Mouse (Mus musculus) lung, adult 2 months (tissue): ENCODE measurements at regions not wholly inside any gene's neighbourhood (a gene's known extent, or its start where the extent isn't known, plus 50 kb on each side); places are given as distances from the start of the nearest gene placed in this dataset.

Experiments
- DNase-seq: peaks from one replicate; pipeline ENCODE4 v3.0.0; 2022
- H3K4me1 ChIP-seq: fragments of 200-500 bp; 2 replicates; pipeline ENCODE4 v1.6.1; 2011; ENCODE audit warnings: low read length; ENCODE audit not compliant: control insufficient read depth, insufficient read depth
- H3K4me3 ChIP-seq: fragments of 200-500 bp; replicated peaks from 2 replicates; pipeline ENCODE3; 2011; ENCODE audit warnings: low read depth, mild to moderate bottlenecking, control low read depth, low read length; ENCODE audit errors: extremely low read depth
- CTCF ChIP-seq: fragments of 200-500 bp; IDR thresholded peaks from 2 replicates; pipeline ENCODE4 v1.5.1; 2011; ENCODE audit warnings: mild to moderate bottlenecking, low read length, control low read depth; ENCODE audit not compliant: insufficient read depth
- POLR2A ChIP-seq: fragments of 200-500 bp; IDR thresholded peaks from 2 replicates; pipeline ENCODE4 v1.6.1; 2011; ENCODE audit warnings: low read depth, mild to moderate bottlenecking, control low read depth, low read length, borderline replicate concordance; ENCODE audit errors: extremely low read depth
- WGBS: fragments of 180-500 bp; shearing (Covaris S2); methylation state at CpG from one replicate; pipeline ENCODE4 v1.1.7; 2018; 5-methylcytosine and 5-hydroxymethylcytosine counted together

GRCm38 (mm10) chr1:193477298-193477697 lies 107.2 kb upstream of the Camk1g start:
- DNase-seq = no peak
- no peak overlapping the region for H3K4me3 ChIP-seq
- H3K4me1 ChIP-seq = no peaks in the 10 kb centered on the region
- no peak for TF ChIP-seq CTCF
- no peak for TF ChIP-seq POLR2A
- WGBS = 54% methylated on average over 1 of the region's 1 CpGs

- no peak for TF ChIP-seq POLR2A
- TF ChIP-seq CTCF = no peak
- Histone ChIP-seq H3K4me1 (no peaks in the 10 kb centered on the region), H3K4me3 (no peak overlapping the region)
- DNase-seq = no peak
- WGBS = 85% methylated on average over 7 of the region's 7 CpGs
Measured at GRCm38 (mm10) chr1:193476805-193477204, 106.7 kb upstream of the Camk1g start.

GRCm38 (mm10) chr1:193466306-193466705 lies 96.2 kb upstream of the Camk1g start:
- DNase-seq = no peak
- Histone ChIP-seq H3K4me1 (no peaks in the 10 kb centered on the region), H3K4me3 (no peak overlapping the region)
- TF ChIP-seq POLR2A (no peak), CTCF (no peak)

GRCm38 (mm10) chr1:193459735-193460134 lies 89.6 kb upstream of the Camk1g start:
- 79% methylated on average over 5 of the region's 5 CpGs for WGBS
- Histone ChIP-seq H3K4me1 (no peaks in the 10 kb centered on the region), H3K4me3 (no peak overlapping the region)
- no peak for TF ChIP-seq CTCF
- TF ChIP-seq POLR2A = no peak
- DNase-seq = no peak

- DNase-seq = no peak
- TF ChIP-seq POLR2A (no peak), CTCF (no peak)
- Histone ChIP-seq H3K4me1 (no peaks in the 10 kb centered on the region), H3K4me3 (no peak overlapping the region)
- whole genome bisulfite sequencing = 81% methylated on average over 2 of the region's 2 CpGs
Measured at GRCm38 (mm10) chr1:193457908-193458307, 87.8 kb upstream of the Camk1g start.

- 54% methylated on average over 2 of the region's 2 CpGs for WGBS
- H3K4me1 ChIP-seq = peaks cover 7% of the 10 kb centered on the region; the same call in 1 of the 2 replicates
Measured at GRCm38 (mm10) chr1:193453654-193454053, 83.6 kb upstream of the Camk1g start.

GRCm38 (mm10) chr1:193451471-193452135 lies 81.5 kb upstream of the Camk1g start:
- no peak for DNase-seq
- TF ChIP-seq POLR2A = no peak
- no peak for TF ChIP-seq CTCF
- H3K4me3 ChIP-seq = no peak overlapping the region
- WGBS = 66% methylated on average over 4 of the region's 4 CpGs
- H3K4me1 ChIP-seq = peaks cover 7% of the 10 kb centered on the region; the same call in 1 of the 2 replicates

More at GRCm38 (mm10) chr1:193453654-193454053, 83.6 kb upstream of the Camk1g start:
- DNase-seq = no peak
- H3K4me3 ChIP-seq = no peak overlapping the region
- TF ChIP-seq CTCF = no peak
- no peak for TF ChIP-seq POLR2A

GRCm38 (mm10) chr1:193450814-193451213 lies 80.7 kb upstream of the Camk1g start:
- no peak for DNase-seq
- H3K4me3 ChIP-seq = no peak overlapping the region
- peaks cover 7% of the 10 kb centered on the region; the same call in 1 of the 2 replicates for H3K4me1 ChIP-seq
- TF ChIP-seq CTCF (no peak), POLR2A (no peak)
- 47% methylated on average over 3 of the region's 3 CpGs for WGBS

GRCm38 (mm10) chr1:193450201-193450600 lies 80.1 kb upstream of the Camk1g start:
- 85% methylated on average over 6 of the region's 6 CpGs for WGBS
- H3K4me3 ChIP-seq = no peak overlapping the region
- H3K4me1 ChIP-seq = peaks cover 7% of the 10 kb centered on the region; the same call in 1 of the 2 replicates
- no peak for DNase-seq
- TF ChIP-seq CTCF (no peak), POLR2A (no peak)
